Mouse (Mus musculus) MEL (cell line): ENCODE data around the gene Cfi.

Source experiments
- CTCF ChIP-seq, 3 experiments: IDR thresholded peaks in 2 of 3; conservative IDR thresholded peaks in 1 of 3; 2 replicates each; pipeline ENCODE4 v1.5.1; 2011 to 2012; ENCODE audit warnings: low read length in 3 of 3, low read depth in 2 of 3, mild to moderate bottlenecking in 2 of 3, improper control_type of control experiment in 1 of 3, inconsistent platforms in 1 of 3, mixed read lengths in 1 of 3, moderate library complexity in 1 of 3; ENCODE audit not compliant: control insufficient read depth in 1 of 3, insufficient read depth in 1 of 3, poor library complexity in 1 of 3, severe bottlenecking in 1 of 3
- EP300 ChIP-seq, 2 experiments: IDR thresholded peaks; 2 replicates each; pipeline ENCODE4 v1.6.1; 2011; ENCODE audit warnings: improper control_type of control experiment in 2 of 2, low read length in 2 of 2, low read depth in 1 of 2, mild to moderate bottlenecking in 1 of 2
- ETS1 ChIP-seq: IDR thresholded peaks from 2 replicates; pipeline ENCODE4 v1.6.1; 2012; ENCODE audit warnings: low read depth, mild to moderate bottlenecking, inconsistent platforms, low read length, improper control_type of control experiment, moderate library complexity
- MAFK ChIP-seq: IDR thresholded peaks from 2 replicates; pipeline ENCODE4 v1.6.1; 2011; ENCODE audit warnings: low read depth, mild to moderate bottlenecking, low read length, improper control_type of control experiment, borderline replicate concordance
- MEF2A ChIP-seq: IDR thresholded peaks from 2 replicates; pipeline ENCODE4 v1.6.1; 2014; ENCODE audit warnings: low read depth, mild to moderate bottlenecking, inconsistent platforms, low read length, improper control_type of control experiment; ENCODE audit not compliant: poor library complexity, insufficient replicate concordance, severe bottlenecking; ENCODE audit errors: extremely low read depth
- POLR2A ChIP-seq, 2 experiments: IDR thresholded peaks; 2 replicates each; pipeline ENCODE4 v1.6.1; 2011 to 2012; ENCODE audit warnings: low read length in 2 of 2, mild to moderate bottlenecking in 2 of 2, control low read depth in 1 of 2, improper control_type of control experiment in 1 of 2, low read depth in 1 of 2, moderate library complexity in 1 of 2; ENCODE audit not compliant: control insufficient read depth in 1 of 2, insufficient read depth in 1 of 2, poor library complexity in 1 of 2
- POLR2AphosphoS2 ChIP-seq: IDR thresholded peaks from 2 replicates; pipeline ENCODE4 v1.6.1; 2011; ENCODE audit warnings: low read length, improper control_type of control experiment
- TCF12 ChIP-seq: IDR thresholded peaks from 2 replicates; pipeline ENCODE4 v1.6.1; 2014; ENCODE audit warnings: low read depth, mild to moderate bottlenecking, inconsistent platforms, low read length, improper control_type of control experiment, moderate library complexity
- USF1 ChIP-seq: IDR thresholded peaks from 2 replicates; pipeline ENCODE4 v1.6.1; 2014; ENCODE audit warnings: low read depth, mild to moderate bottlenecking, inconsistent platforms, low read length, improper control_type of control experiment, moderate library complexity

DNA sequence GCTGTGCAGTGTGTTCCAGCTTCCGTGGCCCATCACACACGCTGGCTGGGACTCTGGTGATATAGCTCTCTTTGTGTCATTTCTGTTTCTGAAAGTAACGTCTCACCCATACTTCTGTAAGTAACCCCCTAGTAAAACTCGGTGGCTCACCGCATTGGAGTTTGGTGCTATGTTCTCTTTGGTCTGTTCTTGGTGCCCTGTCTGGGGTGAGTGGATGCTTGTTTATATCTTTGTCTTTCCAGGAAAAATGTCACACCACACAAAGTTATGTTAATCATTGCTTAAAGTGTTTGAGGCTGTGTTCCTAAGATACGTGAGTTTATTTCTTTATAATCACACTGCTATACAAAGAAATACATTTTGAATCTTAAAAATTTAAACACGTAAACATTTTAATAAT, 11.2 kb downstream of the Cfi start:
- TF ChIP-seq ETS1 = no peak
- TF ChIP-seq CTCF (IDR thresholded peaks at IDR 0.05 in 2 of 3, conservative IDR thresholded peaks at IDR 0.05 in 1 of 3; ENCODE audit: control insufficient read depth in 1 of 3, insufficient read depth in 1 of 3, low read depth in 2 of 3, low read length in 3 of 3, poor library complexity in 1 of 3, severe bottlenecking in 1 of 3) = no peak
- no peak for TF ChIP-seq POLR2A (IDR thresholded peaks at IDR 0.05; ENCODE audit: control insufficient read depth in 1 of 2, insufficient read depth in 1 of 2, low read depth in 1 of 2, low read length in 2 of 2, poor library complexity in 1 of 2)
- TF ChIP-seq EP300 (IDR thresholded peaks at IDR 0.05; ENCODE audit: low read depth in 1 of 2, low read length in 2 of 2) = no peak
- no peak for TF ChIP-seq TCF12
- no peak for TF ChIP-seq USF1
- no peak for TF ChIP-seq POLR2AphosphoS2
- TF ChIP-seq MAFK = no peak
- no peak for TF ChIP-seq MEF2A
